ENCODE assay signal across 9 mouse cellular contexts in the genomic region with DNA sequence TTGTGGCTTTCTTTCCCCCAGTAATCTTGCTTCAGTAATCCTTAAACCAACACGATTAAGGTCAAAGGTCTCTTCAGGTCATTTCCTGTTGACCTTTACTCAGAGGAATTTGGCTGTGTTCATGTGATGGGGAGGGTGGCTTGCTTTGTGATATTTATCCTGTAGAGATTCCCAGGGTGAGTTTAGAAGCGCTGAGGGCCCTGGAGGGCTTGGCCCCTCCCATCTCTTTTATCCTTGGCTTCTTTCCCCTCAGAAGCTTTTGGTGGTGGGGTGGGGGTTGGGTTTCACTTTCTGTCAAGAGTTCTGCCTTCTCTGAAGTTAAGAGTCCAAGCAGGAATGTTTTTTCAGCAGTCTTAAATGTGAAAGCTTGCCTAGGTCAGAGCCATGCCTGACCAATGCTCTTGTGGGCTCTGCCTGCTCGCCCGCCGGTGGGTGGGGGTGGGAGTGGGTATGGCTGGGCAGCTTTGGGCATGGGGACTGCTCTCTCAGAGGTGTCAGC. TPM values are rescaled to one million over a fixed set of nuclear protein-coding genes. Genes with fewer than 3 reads are reported as not detected.
DNase-seq lines count a peak whose midpoint lies in the region; ATAC-seq lines count a peak whose summit lies in the region.
"Had no signal": no experiment of that assay in that cellular context is flagged by ENCODE, and none has a peak within 500 bp of the region (broad histone marks: within the 10 kb centered on the region; RNA-seq: fewer than 3 reads in every experiment).

No protein-coding gene starts in this region.

- H3K27ac ChIP-seq in forebrain, embryonic 11.5 days (ENCODE audit: low read depth, low read length) = no peak overlapping the region
- H3K27ac ChIP-seq in hindbrain, embryonic 16.5 days (ENCODE audit: low read depth, low read length) = peak overlapping the region; percentile 56
- H3K27ac ChIP-seq in neural tube, embryonic 11.5 days (ENCODE audit: low read depth, low read length) = no peak overlapping the region

- DNase-seq in adrenal gland, postnatal 10 days = peak; percentile 49
- DNase-seq in adrenal gland, postnatal 4 days (ENCODE audit: low spot score in 2 of 2) = no peak
- DNase-seq in forebrain, embryonic 11.5 days (ENCODE audit: low spot score) = peak; percentile 65
- DNase-seq in liver = peak; percentile 31
- DNase-seq in neural tube, embryonic 11.5 days (ENCODE audit: low spot score) = peak; percentile 33
- no peak for DNase-seq in urinary bladder, postnatal 36 days (ENCODE audit: low spot score in 2 of 2)
- DNase-seq in right cerebral cortex, adult 2 months (ENCODE audit: low spot score in 2 of 2) = no peak

- H3K9me3 ChIP-seq in forebrain, embryonic 11.5 days (ENCODE audit: control insufficient read depth, low read length) = no peaks in the 10 kb centered on the region
- H3K9me3 ChIP-seq in hindbrain, embryonic 16.5 days (ENCODE audit: control insufficient read depth, low read length) = no peaks in the 10 kb centered on the region
- H3K9me3 ChIP-seq in neural tube, embryonic 11.5 days (ENCODE audit: control insufficient read depth, low read length) = no peaks in the 10 kb centered on the region

- H3K9ac ChIP-seq in forebrain, embryonic 11.5 days (ENCODE audit: low read length) = no peak overlapping the region
- peak overlapping the region; percentile 17; the same call in 1 of the 2 replicates for H3K9ac ChIP-seq in hindbrain, embryonic 16.5 days (ENCODE audit: low read depth, low read length)
- no peak overlapping the region for H3K9ac ChIP-seq in neural tube, embryonic 11.5 days (ENCODE audit: low read length)

- peaks cover 13% of the 10 kb centered on the region; the same call in 1 of the 2 replicates for H3K4me1 ChIP-seq in forebrain, embryonic 11.5 days (replicated peaks; ENCODE audit: control insufficient read depth, insufficient read depth, low read length)
- H3K4me1 ChIP-seq in hindbrain, embryonic 16.5 days (ENCODE audit: control insufficient read depth, insufficient read depth, low read depth, low read length) = peaks cover 17% of the 10 kb centered on the region
- peaks cover 16% of the 10 kb centered on the region for H3K4me1 ChIP-seq in neural tube, embryonic 11.5 days (ENCODE audit: control insufficient read depth, insufficient read depth, low read length)

- H3K36me3 ChIP-seq in forebrain, embryonic 11.5 days (ENCODE audit: control insufficient read depth, insufficient read depth, low read length) = no peaks in the 10 kb centered on the region
- H3K36me3 ChIP-seq in hindbrain, embryonic 16.5 days (ENCODE audit: control insufficient read depth, insufficient read depth, low read length) = no peaks in the 10 kb centered on the region
- H3K36me3 ChIP-seq in neural tube, embryonic 11.5 days (ENCODE audit: control insufficient read depth, insufficient read depth, low read length) = no peaks in the 10 kb centered on the region; the same call in 1 of the 2 replicates

- peak; percentile 54 for ATAC-seq in forebrain, embryonic 11.5 days (replicated peaks; ENCODE audit: low FRiP score)
- peak; percentile 29; the same call in 1 of the 2 replicates for ATAC-seq in hindbrain, embryonic 16.5 days
- ATAC-seq in neural tube, embryonic 11.5 days (ENCODE audit: insufficient read depth, low FRiP score, low TSS enrichment) = no peak

- H3K4me3 ChIP-seq in forebrain, embryonic 11.5 days (ENCODE audit: low read depth, low read length) = no peak overlapping the region
- peak overlapping the region; percentile 6; the same call in 1 of the 2 replicates for H3K4me3 ChIP-seq in hindbrain, embryonic 16.5 days (ENCODE audit: low read length)
- H3K4me3 ChIP-seq in neural tube, embryonic 11.5 days (ENCODE audit: low read depth, low read length) = no peak overlapping the region
- H3K4me3 ChIP-seq: erythroblast, embryonic 14.5 days had no signal

- no peaks in the 10 kb centered on the region for H3K27me3 ChIP-seq in forebrain, embryonic 11.5 days (ENCODE audit: control insufficient read depth, insufficient read depth, low read length)
- H3K27me3 ChIP-seq in hindbrain, embryonic 16.5 days (replicated peaks; ENCODE audit: control insufficient read depth, insufficient read depth, low read length) = no peaks in the 10 kb centered on the region
- no peaks in the 10 kb centered on the region for H3K27me3 ChIP-seq in neural tube, embryonic 11.5 days (ENCODE audit: control insufficient read depth, insufficient read depth, low read length)

- H3K4me2 ChIP-seq in forebrain, embryonic 11.5 days (ENCODE audit: low read depth, low read length, severe bottlenecking) = 0 out of 2 replicates have a peak overlapping the region, but pooled peaks have one; percentile 2
- H3K4me2 ChIP-seq in hindbrain, embryonic 16.5 days (ENCODE audit: low read length) = 0 out of 2 replicates have a peak overlapping the region, but pooled peaks have one; percentile 23
- no peak overlapping the region for H3K4me2 ChIP-seq in neural tube, embryonic 11.5 days (ENCODE audit: low read depth)

- 4% methylated on average over 5 of the region's 5 CpGs for WGBS in forebrain, embryonic 11.5 days
- WGBS in hindbrain, embryonic 16.5 days = 12% methylated on average over 5 of the region's 5 CpGs
- 0% methylated on average over 5 of the region's 5 CpGs for WGBS in neural tube, embryonic 11.5 days

RNA-seq across cellular contexts. Expression of gene Farp1, which starts 18.1 kb away (rescaled TPM):
- 10 to 100 TPM; 21.1 to 32.3 TPM for total RNA-seq in adrenal gland, postnatal 10 days (2021)
- total RNA-seq in adrenal gland, postnatal 4 days (2021) = 10 to 100 TPM; 41.6 to 58.5 TPM
- polyA plus RNA-seq in forebrain, embryonic 11.5 days (2014; fragmentation: Nextera tagmentation; extraction: Ambion mirVana) = 32.0 and 33.8 TPM in 2 replicates
- polyA plus RNA-seq in hindbrain, embryonic 16.5 days (2015; fragmentation: Nextera tagmentation; extraction: Ambion mirVana) = 28.9 and 36.0 TPM in 2 replicates
- 23.8 and 30.8 TPM in 2 replicates for polyA plus RNA-seq in neural tube, embryonic 11.5 days (2014; fragmentation: Nextera tagmentation; extraction: Ambion mirVana)
- polyA plus RNA-seq: erythroblast, embryonic 14.5 days had no signal

Comparison
In these comparisons a context has a peak if more than half of its experiments do, and no peak if none do; other contexts are left out.
1. DNase-seq: peak in adrenal gland, postnatal 10 days (single experiment), forebrain, embryonic 11.5 days (single experiment), liver (single experiment) and neural tube, embryonic 11.5 days (single experiment); none in adrenal gland, postnatal 4 days (0 of 2), urinary bladder, postnatal 36 days (0 of 2) and right cerebral cortex, adult 2 months (0 of 2).